Mouse (Mus musculus): Measurements from ENCODE around the gene Selenom. TPM values are rescaled to one million over a fixed set of nuclear protein-coding genes. Genes with fewer than 3 reads are reported as not detected.

The Selenom gene
- polyA plus RNA-seq, 1 experiment from 2014 or later, result 19.6 TPM

DNA sequence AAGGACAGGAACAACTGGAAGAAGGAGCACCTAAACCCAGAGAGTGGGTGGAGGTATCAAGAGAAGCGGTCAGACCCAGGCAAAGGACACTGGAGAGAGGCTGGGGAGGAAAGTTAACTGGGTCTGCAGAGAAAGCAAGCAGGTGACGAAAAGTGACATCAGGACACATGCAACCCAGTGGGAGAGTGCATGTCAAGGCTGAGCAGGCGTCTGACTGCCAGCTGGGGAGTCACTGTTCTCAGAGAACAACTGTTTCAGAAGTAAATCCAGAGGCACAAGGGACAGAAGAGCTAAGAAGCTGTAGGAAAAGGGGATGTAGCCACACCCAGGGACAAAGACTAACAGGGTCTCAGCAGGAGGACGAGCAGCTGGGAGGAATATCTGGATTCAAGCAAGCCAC is 11.1 kb downstream of the Selenom start:
- H3K27ac ChIP-seq, result no peak overlapping the region
- H3K36me3 ChIP-seq, result peaks cover 97% of the 10 kb centered on the region
- no peak overlapping the region for H3K4me3 ChIP-seq
- no peaks in the 10 kb centered on the region for H3K27me3 ChIP-seq (replicated peaks)
- WGBS (ENCODE audit: insufficient replicate concordance), result 64% methylated on average over 4 of the region's 4 CpGs
- H3K4me2 ChIP-seq, result no peak overlapping the region
- H3K9me3 ChIP-seq (replicated peaks), result no peaks in the 10 kb centered on the region
- no peak overlapping the region for H3K9ac ChIP-seq
- H3K4me1 ChIP-seq, result no peaks in the 10 kb centered on the region
- ATAC-seq, result no peak

DNA sequence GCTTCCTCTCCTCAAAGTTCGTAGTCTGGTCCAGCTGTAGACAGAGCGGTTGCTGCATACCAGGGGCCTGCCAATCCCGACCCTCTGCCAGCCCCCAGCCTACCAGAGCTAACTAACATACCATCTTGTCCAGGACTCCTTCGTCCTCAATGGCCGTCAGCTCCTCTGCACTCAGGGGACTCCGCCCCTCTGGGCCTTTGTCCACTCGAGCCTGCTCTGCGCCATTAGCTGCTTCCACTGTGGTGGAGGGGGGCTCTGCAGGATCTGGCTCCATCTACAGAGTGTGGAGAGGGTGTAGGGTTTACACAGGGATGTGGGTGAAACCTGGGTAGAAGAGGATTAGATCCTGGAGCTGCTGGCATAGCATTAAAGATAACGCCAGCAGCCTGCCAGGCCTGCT is 11.7 kb downstream of the Selenom start:
- Histone ChIP-seq H3K9me3 (replicated peaks) (no peaks in the 10 kb centered on the region), H3K4me3 (no peak overlapping the region), H3K9ac (no peak overlapping the region), H3K4me1 (no peaks in the 10 kb centered on the region), H3K4me2 (no peak overlapping the region), H3K36me3 (peaks cover 97% of the 10 kb centered on the region), H3K27me3 (replicated peaks) (no peaks in the 10 kb centered on the region), H3K27ac (no peak overlapping the region)
- 78% methylated on average over 9 of the region's 9 CpGs for WGBS (ENCODE audit: insufficient replicate concordance)
- no peak for ATAC-seq

DNA sequence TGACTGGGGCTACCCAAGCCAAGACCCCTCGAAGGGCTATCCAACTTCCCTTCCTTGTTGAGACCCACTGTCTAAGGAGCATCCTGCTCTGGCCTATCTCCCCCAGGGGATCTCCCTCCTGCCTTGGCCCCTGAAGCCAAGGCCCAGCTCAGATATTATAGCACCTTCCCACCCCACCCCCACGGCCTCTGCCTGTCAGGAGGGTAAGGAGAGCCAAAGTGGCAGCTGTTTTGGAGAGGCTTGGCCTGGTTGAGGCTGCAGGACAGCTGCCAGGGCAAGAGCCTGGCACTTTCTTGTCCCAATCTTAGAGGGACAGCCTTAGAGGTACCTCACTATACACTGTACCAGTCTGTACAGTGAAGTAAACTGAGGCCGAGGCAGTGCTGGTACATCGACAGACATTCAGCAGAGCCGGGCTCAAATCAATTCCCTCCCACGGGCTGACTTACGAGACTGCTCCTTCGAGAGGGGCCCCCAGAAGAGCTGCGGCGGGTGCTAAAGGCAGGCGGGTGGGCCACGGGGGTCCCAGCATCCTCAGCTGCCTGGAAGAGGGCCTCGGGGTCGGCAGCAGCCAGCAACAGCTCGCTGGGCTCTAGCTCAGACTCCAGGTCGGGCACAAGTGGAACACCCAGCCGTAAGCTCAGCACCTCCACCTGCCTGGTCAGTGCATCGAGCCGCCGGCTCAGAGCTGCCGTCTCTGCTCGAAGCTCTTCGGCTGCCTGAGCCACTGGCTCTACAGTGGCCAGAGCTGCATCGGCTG is 12.7 kb downstream of the Selenom start:
- H3K36me3 ChIP-seq, result peaks cover 97% of the 10 kb centered on the region
- 79% methylated on average over 24 of the region's 24 CpGs for WGBS (ENCODE audit: insufficient replicate concordance)

GRCm38 (mm10) chr11:3527766-3528165 is 13.3 kb downstream of the Selenom start:
- Histone ChIP-seq H3K4me3 (no peak overlapping the region), H3K36me3 (peaks cover 97% of the 10 kb centered on the region), H3K4me2 (no peak overlapping the region), H3K4me1 (no peaks in the 10 kb centered on the region), H3K9me3 (replicated peaks) (no peaks in the 10 kb centered on the region), H3K27me3 (replicated peaks) (no peaks in the 10 kb centered on the region), H3K27ac (no peak overlapping the region), H3K9ac (no peak overlapping the region)
- no peak for ATAC-seq
- 70% methylated on average over 8 of the region's 8 CpGs for WGBS (ENCODE audit: insufficient replicate concordance)

More for the DNA sequence above, 12.7 kb downstream of the Selenom start:
- ATAC-seq, result no peak
- no peak overlapping the region for H3K4me2 ChIP-seq
- H3K4me1 ChIP-seq, result no peaks in the 10 kb centered on the region
- H3K9ac ChIP-seq, result no peak overlapping the region
- no peaks in the 10 kb centered on the region for H3K27me3 ChIP-seq (replicated peaks)
- H3K27ac ChIP-seq, result no peak overlapping the region
- no peaks in the 10 kb centered on the region for H3K9me3 ChIP-seq (replicated peaks)
- H3K4me3 ChIP-seq, result no peak overlapping the region

DNA sequence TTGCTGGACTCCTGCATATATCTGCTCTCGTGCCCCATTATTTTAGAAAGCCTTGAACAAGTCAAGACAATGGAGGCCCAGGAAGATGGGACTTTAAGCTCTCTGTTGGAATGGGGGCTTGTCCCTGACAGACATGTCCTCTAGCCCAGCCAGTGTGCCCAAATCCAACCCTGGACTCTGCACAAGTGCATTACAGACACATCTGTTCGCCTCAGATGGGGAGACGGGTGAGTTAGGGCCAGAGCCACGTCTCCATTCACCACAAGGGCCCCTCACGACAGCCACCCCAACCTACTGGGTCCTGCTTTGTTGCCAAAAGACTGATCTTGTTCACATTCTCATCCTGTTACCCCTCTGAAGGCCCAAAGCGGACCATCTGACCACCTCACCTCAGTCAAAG is 13.7 kb downstream of the Selenom start:
- no peak overlapping the region for H3K27ac ChIP-seq
- ATAC-seq, result no peak
- no peaks in the 10 kb centered on the region for H3K9me3 ChIP-seq (replicated peaks)
- H3K36me3 ChIP-seq, result peaks cover 97% of the 10 kb centered on the region
- no peak overlapping the region for H3K4me2 ChIP-seq
- H3K9ac ChIP-seq, result no peak overlapping the region
- WGBS (ENCODE audit: insufficient replicate concordance), result 64% methylated on average over 6 of the region's 6 CpGs
- no peaks in the 10 kb centered on the region for H3K4me1 ChIP-seq
- H3K4me3 ChIP-seq, result no peak overlapping the region
- H3K27me3 ChIP-seq (replicated peaks), result no peaks in the 10 kb centered on the region

DNA sequence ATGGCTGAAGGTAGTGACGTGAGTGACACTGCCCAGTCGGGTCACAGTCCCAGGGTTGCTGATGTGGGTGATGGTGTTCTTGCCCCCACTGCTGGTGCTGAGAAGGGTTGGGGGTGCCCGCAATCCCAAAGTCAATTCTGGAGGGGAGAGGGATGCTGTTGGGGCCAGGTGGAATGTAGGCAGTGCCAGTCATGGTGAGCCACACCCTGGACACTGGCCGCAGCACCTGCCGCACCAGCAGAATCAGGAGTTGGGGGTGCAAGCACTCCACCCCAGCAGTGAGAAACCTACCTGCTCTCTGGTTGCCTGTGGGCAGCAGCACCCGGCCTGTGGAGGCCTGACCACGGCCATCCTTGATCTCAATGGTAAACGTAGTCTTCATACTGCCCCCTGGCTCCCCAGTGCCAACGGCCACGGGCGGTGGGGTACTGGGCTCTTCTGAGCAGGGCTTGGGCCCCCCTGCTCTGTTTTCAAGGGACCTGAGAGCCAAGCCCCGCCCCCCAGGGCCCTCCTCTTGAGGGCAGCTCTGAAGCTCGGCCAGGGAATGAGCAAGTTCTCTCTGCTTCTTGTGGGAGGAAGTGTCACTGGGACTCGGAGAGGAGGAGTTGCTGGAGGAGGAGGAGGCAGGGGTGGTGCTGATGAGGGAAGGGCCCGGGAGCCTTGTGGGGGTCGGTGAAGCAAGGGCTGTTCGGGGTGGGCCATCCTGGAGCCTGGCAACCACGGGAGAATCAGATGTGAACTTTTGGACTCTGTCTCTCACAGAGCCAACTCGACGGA is 15.2 kb downstream of the Selenom start:
- Histone ChIP-seq H3K4me1 (peaks cover 1% of the 10 kb centered on the region; the same call in 1 of the 2 replicates), H3K9me3 (replicated peaks) (no peaks in the 10 kb centered on the region), H3K36me3 (peaks cover 86% of the 10 kb centered on the region), H3K4me2 (no peak overlapping the region), H3K27ac (no peak overlapping the region), H3K4me3 (no peak overlapping the region), H3K27me3 (replicated peaks) (no peaks in the 10 kb centered on the region), H3K9ac (no peak overlapping the region)
- 65% methylated on average over 20 of the region's 20 CpGs for WGBS (ENCODE audit: insufficient replicate concordance)
- no peak for ATAC-seq

- no peak for ATAC-seq
- peaks cover 76% of the 10 kb centered on the region for H3K36me3 ChIP-seq
- no peak overlapping the region for H3K9ac ChIP-seq
- WGBS (ENCODE audit: insufficient replicate concordance), result 71% methylated on average over 3 of the region's 3 CpGs
- H3K4me2 ChIP-seq, result no peak overlapping the region
- no peaks in the 10 kb centered on the region for H3K27me3 ChIP-seq (replicated peaks)
- H3K27ac ChIP-seq, result no peak overlapping the region
- peaks cover 11% of the 10 kb centered on the region for H3K4me1 ChIP-seq
- H3K4me3 ChIP-seq, result no peak overlapping the region
- no peaks in the 10 kb centered on the region for H3K9me3 ChIP-seq (replicated peaks)
These were observed 16.2 kb downstream of the Selenom start for GRCm38 (mm10) chr11:3530731-3531130.

GRCm38 (mm10) chr11:3531634-3532033 is 17.1 kb downstream of the Selenom start:
- no peaks in the 10 kb centered on the region for H3K27me3 ChIP-seq (replicated peaks)
- H3K36me3 ChIP-seq, result peaks cover 67% of the 10 kb centered on the region
- no peak overlapping the region for H3K27ac ChIP-seq
- no peaks in the 10 kb centered on the region for H3K9me3 ChIP-seq (replicated peaks)
- 75% methylated on average over 6 of the region's 6 CpGs for WGBS (ENCODE audit: insufficient replicate concordance)
- H3K4me2 ChIP-seq, result no peak overlapping the region
- no peak overlapping the region for H3K9ac ChIP-seq
- ATAC-seq, result no peak
- H3K4me3 ChIP-seq, result no peak overlapping the region
- H3K4me1 ChIP-seq, result peaks cover 20% of the 10 kb centered on the region

DNA sequence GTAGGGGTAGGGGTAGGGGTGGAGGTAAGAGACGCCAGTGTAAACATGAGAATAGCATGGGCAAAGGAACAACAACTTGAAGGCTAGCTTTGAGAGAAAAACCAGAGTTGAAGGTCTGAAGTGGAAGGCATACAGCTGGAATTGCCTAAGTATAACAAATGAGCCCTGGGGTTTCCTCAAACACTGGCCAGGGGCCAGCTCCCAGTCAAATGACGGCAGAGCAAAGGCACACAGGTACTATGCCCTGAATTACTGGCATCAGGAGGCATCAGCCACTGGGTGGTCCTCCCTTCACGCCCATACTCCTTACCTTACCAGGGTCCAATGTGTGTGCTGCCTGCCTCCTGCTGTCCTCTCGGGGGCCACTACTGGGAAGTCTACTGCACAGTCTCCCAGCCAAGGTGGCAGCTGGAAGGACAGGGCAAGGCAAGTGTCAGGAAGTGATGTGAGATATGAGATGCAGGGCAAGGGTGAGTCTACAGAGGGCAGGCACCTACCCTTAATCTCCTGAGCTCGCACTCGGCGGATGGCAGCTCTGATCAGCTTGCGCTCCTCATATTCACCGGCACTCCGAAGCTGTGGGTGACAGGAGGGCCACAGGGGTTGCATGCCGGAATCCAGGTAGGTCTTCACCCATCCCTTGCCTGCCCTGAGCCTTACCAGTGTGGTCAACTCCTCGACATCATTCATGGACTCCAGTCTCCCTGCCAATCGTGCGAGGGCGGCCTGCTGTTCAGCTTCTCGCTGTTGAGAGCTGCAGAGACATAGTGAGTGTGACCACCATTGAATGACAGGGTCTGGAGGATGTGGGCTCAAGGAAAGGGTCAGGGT is 17.8 kb downstream of the Selenom start:
- no peak overlapping the region for H3K27ac ChIP-seq
- ATAC-seq, result no peak
- H3K9ac ChIP-seq, result no peak overlapping the region
- H3K4me3 ChIP-seq, result no peak overlapping the region
- WGBS (ENCODE audit: insufficient replicate concordance), result 74% methylated on average over 16 of the region's 16 CpGs
- H3K27me3 ChIP-seq (replicated peaks), result no peaks in the 10 kb centered on the region
- H3K9me3 ChIP-seq (replicated peaks), result no peaks in the 10 kb centered on the region
- H3K4me1 ChIP-seq, result peaks cover 27% of the 10 kb centered on the region
- H3K36me3 ChIP-seq, result peaks cover 63% of the 10 kb centered on the region
- no peak overlapping the region for H3K4me2 ChIP-seq

- H3K4me1 ChIP-seq, result peaks cover 37% of the 10 kb centered on the region
- H3K27ac ChIP-seq, result no peak overlapping the region
- H3K36me3 ChIP-seq, result peaks cover 52% of the 10 kb centered on the region
- H3K4me3 ChIP-seq, result no peak overlapping the region
- no peaks in the 10 kb centered on the region for H3K27me3 ChIP-seq (replicated peaks)
- H3K9ac ChIP-seq, result no peak overlapping the region
- H3K4me2 ChIP-seq, result no peak overlapping the region
- ATAC-seq, result no peak
- WGBS (ENCODE audit: insufficient replicate concordance), result 77% methylated on average over 17 of the region's 17 CpGs
- H3K9me3 ChIP-seq (replicated peaks), result no peaks in the 10 kb centered on the region
These were observed 19.0 kb downstream of the Selenom start for GRCm38 (mm10) chr11:3533406-3533932.

DNA sequence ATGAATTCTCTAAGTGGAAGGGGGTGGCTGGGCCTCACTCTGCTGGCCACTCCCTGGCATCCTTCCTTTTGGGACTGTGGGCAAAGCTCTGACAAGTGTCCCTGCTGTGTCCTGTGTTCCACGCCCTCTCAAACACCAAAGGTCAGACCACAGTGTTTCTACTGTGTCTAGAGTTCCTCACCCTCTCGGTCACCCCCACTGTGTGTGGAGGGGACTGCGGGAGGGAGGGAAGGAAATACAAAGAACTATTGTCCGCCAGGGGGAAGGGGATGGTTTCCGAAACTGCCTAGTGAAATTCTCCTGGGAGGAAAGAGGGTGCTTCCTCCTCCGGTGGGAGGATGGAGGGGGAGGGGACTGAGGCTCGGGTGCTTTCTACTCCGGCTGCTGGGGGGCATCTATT is 20.5 kb downstream of the Selenom start:
- WGBS (ENCODE audit: insufficient replicate concordance), result 14% methylated on average over 8 of the region's 8 CpGs
- no peak overlapping the region for H3K9ac ChIP-seq
- no peak for ATAC-seq
- H3K4me1 ChIP-seq, result peaks cover 46% of the 10 kb centered on the region
- peak overlapping the region; percentile 58 for H3K4me3 ChIP-seq
- H3K4me2 ChIP-seq, result peak overlapping the region; percentile 90
- peaks cover 37% of the 10 kb centered on the region for H3K36me3 ChIP-seq
- H3K27me3 ChIP-seq (replicated peaks), result no peaks in the 10 kb centered on the region
- H3K27ac ChIP-seq, result peak overlapping the region; percentile 74; the same call in 1 of the 2 replicates
- no peaks in the 10 kb centered on the region for H3K9me3 ChIP-seq (replicated peaks)

All from liver, embryonic 12.5 days (tissue).